Mouse (Mus musculus) stomach, embryonic 16.5 days (tissue): ENCODE measurements around the gene Pkp2. TPM values are rescaled to one million over a fixed set of nuclear protein-coding genes. Genes with fewer than 3 reads are reported as not detected.
"Not testable (repeated sequence)": the region's sequence is repeated elsewhere in the genome, so short reads cannot be mapped to it uniquely, and the experiment has no call there.

Experiments
- ATAC-seq: fragments of 200-750 bp; cut with Nextera tagmentation; 2 replicates; pipeline ENCODE4 v1.8.0; 2017; ENCODE audit warnings: moderate number of reproducible peaks, moderate TSS enrichment; ENCODE audit not compliant: insufficient read depth, low FRiP score
- H3K27ac ChIP-seq: fragments of 300-500 bp; sonication (generic); 2 replicates; pipeline ENCODE4 v1.5.1; 2014; ENCODE audit warnings: low read length
- H3K27me3 ChIP-seq: fragments of 300-500 bp; sonication (generic); 2 replicates; pipeline ENCODE4 v1.6.1; 2014; ENCODE audit warnings: low read length, control low read depth, mixed read lengths; ENCODE audit not compliant: control insufficient read depth, insufficient read depth
- H3K36me3 ChIP-seq: fragments of 300-500 bp; sonication (generic); 2 replicates; pipeline ENCODE4 v1.6.1; 2014; ENCODE audit warnings: low read length; ENCODE audit not compliant: control insufficient read depth, insufficient read depth
- H3K4me1 ChIP-seq: fragments of 300-500 bp; sonication (generic); 2 replicates; pipeline ENCODE4 v1.6.1; 2014; ENCODE audit warnings: low read length, control low read depth, mixed read lengths; ENCODE audit not compliant: control insufficient read depth, insufficient read depth
- H3K4me2 ChIP-seq: fragments of 300-500 bp; sonication (generic); 2 replicates; pipeline ENCODE4 v1.6.1; 2014; ENCODE audit warnings: low read depth, low read length, mixed read lengths
- H3K4me3 ChIP-seq: fragments of 300-500 bp; sonication (generic); replicated peaks from 2 replicates; pipeline ENCODE4 v1.5.1; 2014; ENCODE audit warnings: mild to moderate bottlenecking, low read length
- H3K9ac ChIP-seq: fragments of 300-500 bp; sonication (generic); 2 replicates; pipeline ENCODE4 v1.6.1; 2014; ENCODE audit warnings: low read length
- H3K9me3 ChIP-seq: fragments of 300-500 bp; sonication (generic); replicated peaks from 2 replicates; pipeline ENCODE4 v1.6.1; 2016; ENCODE audit warnings: low read length, control low read depth; ENCODE audit not compliant: control insufficient read depth
- WGBS: fragments of 180-500 bp; shearing (Covaris S2); extraction: QIAGEN DNeasy Blood & Tissue Kit; methylation state at CpG from one replicate; pipeline ENCODE4 v1.1.7; 2014; 5-methylcytosine and 5-hydroxymethylcytosine counted together
- polyA plus RNA-seq: library from polyadenylated mRNA; unstranded; fragments of >200 nt; fragmentation: Nextera tagmentation; extraction: Ambion mirVana; gene quantifications from 2 replicates; pipeline ENCODE4 v1.2.1, GENCODE M21; 2015

Pkp2 gene
- polyA plus RNA-seq, 1 experiment from 2014 or later, result 13.6 TPM

DNA sequence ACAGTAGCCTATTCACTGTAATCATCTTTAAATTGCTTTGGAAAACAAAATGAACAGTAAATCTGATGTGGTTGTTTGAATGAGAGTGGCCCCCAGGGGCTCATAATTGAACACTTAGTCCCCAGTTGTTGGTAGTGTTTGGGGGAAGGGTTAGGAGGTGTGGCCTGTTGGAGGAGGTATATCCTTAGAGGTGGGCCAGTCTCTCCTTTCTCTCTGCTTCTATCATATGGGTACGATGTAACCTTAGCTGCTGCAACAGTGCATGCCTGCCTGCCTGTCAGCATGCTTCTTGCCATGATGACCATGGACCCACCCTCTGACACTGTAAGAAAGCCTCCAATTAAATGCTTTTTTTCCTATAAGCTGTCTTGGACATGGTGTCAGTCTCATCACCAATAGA lies 9.5 kb downstream of the Pkp2 start:
- no peaks in the 10 kb centered on the region for H3K27me3 ChIP-seq
- no peak overlapping the region for H3K9ac ChIP-seq
- H3K4me3 ChIP-seq, result no peak overlapping the region
- ATAC-seq, result no peak
- H3K4me2 ChIP-seq, result no peak overlapping the region
- peaks cover 17% of the 10 kb centered on the region; the same call in 1 of the 2 replicates for H3K4me1 ChIP-seq
- H3K36me3 ChIP-seq, result no peaks in the 10 kb centered on the region
- 41% methylated on average over 1 of the region's 1 CpGs for WGBS
- no peaks in the 10 kb centered on the region for H3K9me3 ChIP-seq
- no peak overlapping the region for H3K27ac ChIP-seq

- Histone ChIP-seq H3K9ac (no peak overlapping the region), H3K4me1 (peaks cover 17% of the 10 kb centered on the region; the same call in 1 of the 2 replicates), H3K27ac (peak overlapping the region; percentile 44; the same call in 1 of the 2 replicates), H3K9me3 (no peaks in the 10 kb centered on the region), H3K4me2 (no peak overlapping the region), H3K36me3 (no peaks in the 10 kb centered on the region), H3K27me3 (no peaks in the 10 kb centered on the region), H3K4me3 (no peak overlapping the region)
- 9% methylated on average over 4 of the region's 4 CpGs for WGBS
- ATAC-seq, result peak; percentile 88; the same call in 1 of the 2 replicates
These were observed 11.4 kb downstream of the Pkp2 start for GRCm38 (mm10) chr16:16224506-16224924.

GRCm38 (mm10) chr16:16225828-16226227 lies 12.7 kb downstream of the Pkp2 start:
- no peak for ATAC-seq
- H3K27ac ChIP-seq, result no peak overlapping the region
- WGBS, result 94% methylated on average over 22 of the region's 22 CpGs
- no peaks in the 10 kb centered on the region for H3K9me3 ChIP-seq
- H3K36me3 ChIP-seq, result no peaks in the 10 kb centered on the region
- peaks cover 17% of the 10 kb centered on the region; the same call in 1 of the 2 replicates for H3K4me1 ChIP-seq
- no peak overlapping the region for H3K9ac ChIP-seq
- no peaks in the 10 kb centered on the region for H3K27me3 ChIP-seq
- H3K4me2 ChIP-seq, result no peak overlapping the region
- no peak overlapping the region for H3K4me3 ChIP-seq

GRCm38 (mm10) chr16:16230439-16230838 lies 17.3 kb downstream of the Pkp2 start:
- H3K4me2 ChIP-seq, result no peak overlapping the region
- no peaks in the 10 kb centered on the region for H3K4me1 ChIP-seq
- H3K9ac ChIP-seq, result no peak overlapping the region
- H3K27ac ChIP-seq, result no peak overlapping the region
- H3K27me3 ChIP-seq, result no peaks in the 10 kb centered on the region
- WGBS, result 89% methylated on average over 5 of the region's 5 CpGs
- H3K9me3 ChIP-seq, result no peaks in the 10 kb centered on the region
- ATAC-seq, result no peak
- H3K4me3 ChIP-seq, result no peak overlapping the region
- H3K36me3 ChIP-seq, result no peaks in the 10 kb centered on the region

DNA sequence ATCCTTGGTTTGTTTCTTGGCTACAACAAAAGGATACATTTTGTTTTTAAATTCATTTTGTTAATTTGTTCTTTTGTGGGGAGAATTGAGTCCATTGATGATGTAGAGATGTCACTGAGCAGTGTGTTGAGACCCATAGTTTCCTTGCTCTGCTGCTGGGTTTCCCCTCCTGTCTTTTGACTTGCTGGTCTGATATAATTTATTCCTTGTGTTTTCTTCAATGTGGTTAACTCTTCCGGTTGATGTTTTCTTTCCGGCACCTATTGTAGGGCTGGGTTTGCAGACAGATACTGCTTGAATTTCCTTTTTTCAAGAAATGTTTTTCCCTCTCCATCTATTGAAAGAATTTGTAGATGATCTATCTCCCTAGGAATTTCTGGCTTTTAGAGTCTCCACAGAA lies 20.8 kb downstream of the Pkp2 start:
- 89% methylated on average over 2 of the region's 2 CpGs for WGBS
- Histone ChIP-seq H3K36me3 (no peaks in the 10 kb centered on the region), H3K9ac (no peak overlapping the region), H3K27me3 (no peaks in the 10 kb centered on the region), H3K27ac (no peak overlapping the region), H3K9me3 (no peaks in the 10 kb centered on the region), H3K4me1 (no peaks in the 10 kb centered on the region), H3K4me3 (no peak overlapping the region), H3K4me2 (no peak overlapping the region)
- ATAC-seq, result no peak

DNA sequence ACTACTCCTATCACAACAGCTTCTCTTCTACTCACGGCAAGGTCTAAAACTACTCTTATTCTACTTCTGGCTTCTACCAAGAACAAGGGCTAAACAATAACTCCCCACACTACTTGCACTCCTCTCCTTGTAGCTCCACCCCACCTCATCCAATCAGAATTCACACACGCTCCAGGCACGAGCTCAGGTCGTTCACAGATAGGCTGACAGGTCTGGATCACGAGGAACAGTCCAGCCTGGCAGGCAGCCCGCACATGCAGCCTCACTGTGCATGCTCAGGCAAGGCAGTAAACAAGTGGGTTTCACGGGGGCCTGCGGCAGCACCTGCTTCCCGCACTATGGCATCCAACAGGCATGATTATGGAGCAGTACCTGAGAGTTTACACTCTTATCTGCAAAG lies 23.6 kb downstream of the Pkp2 start:
- not testable (repeated sequence) for H3K4me3 ChIP-seq, H3K4me2 ChIP-seq, H3K4me1 ChIP-seq, H3K27me3 ChIP-seq, ATAC-seq, H3K9me3 ChIP-seq, H3K36me3 ChIP-seq, H3K27ac ChIP-seq, H3K9ac ChIP-seq
- 86% methylated on average over 9 of the region's 9 CpGs for WGBS

DNA sequence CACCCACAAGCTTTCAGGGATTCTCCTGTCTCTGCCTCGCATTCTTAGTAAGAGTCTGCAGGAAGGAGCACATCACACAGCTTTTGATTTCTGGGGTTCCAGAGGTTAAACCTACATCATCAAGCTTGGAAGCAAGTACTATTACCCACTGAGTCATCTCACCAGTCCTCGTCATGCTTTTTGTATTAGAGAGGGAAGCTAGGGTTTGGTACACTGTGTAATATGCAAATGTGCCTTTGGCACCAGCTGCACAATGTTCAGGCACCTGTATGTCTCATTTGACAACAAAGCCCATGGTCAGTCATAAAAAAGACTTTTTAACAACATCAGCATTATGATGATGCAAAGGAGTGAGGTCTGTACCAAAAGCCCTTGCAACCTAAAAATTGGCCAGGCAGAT lies 25.2 kb downstream of the Pkp2 start:
- no peaks in the 10 kb centered on the region for H3K27me3 ChIP-seq
- 86% methylated on average over 2 of the region's 2 CpGs for WGBS
- no peaks in the 10 kb centered on the region for H3K36me3 ChIP-seq
- no peak overlapping the region for H3K27ac ChIP-seq
- H3K4me3 ChIP-seq, result no peak overlapping the region
- no peaks in the 10 kb centered on the region for H3K9me3 ChIP-seq
- no peak overlapping the region for H3K9ac ChIP-seq
- H3K4me1 ChIP-seq, result no peaks in the 10 kb centered on the region
- no peak overlapping the region for H3K4me2 ChIP-seq
- ATAC-seq, result no peak

- Histone ChIP-seq H3K4me3 (no peak overlapping the region), H3K9ac (no peak overlapping the region), H3K27me3 (no peaks in the 10 kb centered on the region), H3K27ac (no peak overlapping the region), H3K4me1 (no peaks in the 10 kb centered on the region), H3K4me2 (no peak overlapping the region), H3K36me3 (no peaks in the 10 kb centered on the region), H3K9me3 (no peaks in the 10 kb centered on the region)
- WGBS, result 26% methylated on average over 2 of the region's 2 CpGs
- no peak for ATAC-seq
These were observed 31.6 kb downstream of the Pkp2 start for GRCm38 (mm10) chr16:16244711-16245110.

GRCm38 (mm10) chr16:16250470-16250869 lies 37.4 kb downstream of the Pkp2 start:
- WGBS, result 32% methylated on average over 2 of the region's 2 CpGs
- Histone ChIP-seq H3K9ac (no peak overlapping the region), H3K4me2 (no peak overlapping the region), H3K4me3 (no peak overlapping the region), H3K27me3 (no peaks in the 10 kb centered on the region), H3K27ac (no peak overlapping the region), H3K4me1 (no peaks in the 10 kb centered on the region), H3K36me3 (no peaks in the 10 kb centered on the region), H3K9me3 (no peaks in the 10 kb centered on the region)
- no peak for ATAC-seq
